Mouse (Mus musculus) testis, adult 2 months (tissue): ENCODE measurements around the gene Gatc.

Experiments used
- CTCF ChIP-seq: fragments of 200-500 bp; IDR thresholded peaks from 2 replicates; pipeline ENCODE4 v1.5.1; 2012; ENCODE audit warnings: low read depth, mild to moderate bottlenecking, inconsistent platforms, low read length, moderate library complexity; ENCODE audit not compliant: control insufficient read depth, insufficient read depth, insufficient replicate concordance
- POLR2A ChIP-seq: fragments of 200-500 bp; IDR thresholded peaks from 2 replicates; pipeline ENCODE4 v1.6.1; 2012; ENCODE audit warnings: low read depth, mild to moderate bottlenecking, inconsistent platforms, low read length, moderate library complexity; ENCODE audit not compliant: control insufficient read depth

GRCm38 (mm10) chr5:115340007-115340406, 971 bp downstream of the Gatc start:
- TF ChIP-seq CTCF, result no peak
- TF ChIP-seq POLR2A, result no peak
